Mouse (Mus musculus) right cerebral cortex, adult 2 months (tissue): ENCODE measurements around the gene Lcn5.
"Not testable (repeated sequence)": the region's sequence is repeated elsewhere in the genome, so short reads cannot be mapped to it uniquely, and the experiment has no call there.

ENCODE experiments used
- DNase-seq, 2 experiments: peaks; one replicate each; pipeline ENCODE4 v3.0.0; 2021 to 2022; ENCODE audit warnings: low spot score in 2 of 2

Gene Lcn5

GRCm38 (mm10) chr2:25679559-25679958 is 21.8 kb downstream of the Lcn5 start:
- DNase-seq = no peak

GRCm38 (mm10) chr2:25682426-25682825 is 24.7 kb downstream of the Lcn5 start, which contains the start of gene Lcn10:
Lcn10 (plus strand) TSS chr2:25682726.
- DNase-seq = no peak

- no peak for DNase-seq
Observed at GRCm38 (mm10) chr2:25686941-25687340, 29.2 kb downstream of the Lcn5 start.

GRCm38 (mm10) chr2:25694605-25695004 is 36.9 kb downstream of the Lcn5 start:
- peak; percentile 52 to 67 for DNase-seq

GRCm38 (mm10) chr2:25696951-25697350 is 39.2 kb downstream of the Lcn5 start:
- no peak for DNase-seq

DNA sequence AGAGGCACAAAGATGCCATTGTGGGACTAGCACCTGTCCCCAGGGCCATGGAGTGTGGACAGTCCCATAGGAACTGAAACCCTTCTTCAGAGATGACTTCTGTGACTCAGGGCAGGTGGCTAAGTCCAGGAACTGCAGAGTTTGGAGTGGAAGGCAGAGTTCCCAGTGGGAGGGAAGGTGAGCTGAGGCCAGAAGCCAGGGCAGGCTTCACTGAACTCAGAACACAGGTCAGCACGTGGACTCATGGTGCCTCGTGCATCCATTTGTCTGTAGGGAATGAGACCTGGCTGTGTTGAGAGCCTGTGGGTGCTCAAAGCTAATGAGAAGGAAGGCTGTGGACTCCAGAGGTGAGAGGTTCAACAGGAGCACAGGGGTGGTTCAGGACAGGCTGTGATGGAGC is 40.9 kb downstream of the Lcn5 start:
- no peak for DNase-seq

GRCm38 (mm10) chr2:25699743-25700142 is 42.0 kb downstream of the Lcn5 start, which contains the start of gene Obp2a:
Obp2a (plus strand) TSS chr2:25700043.
- not testable (repeated sequence) for DNase-seq

DNA sequence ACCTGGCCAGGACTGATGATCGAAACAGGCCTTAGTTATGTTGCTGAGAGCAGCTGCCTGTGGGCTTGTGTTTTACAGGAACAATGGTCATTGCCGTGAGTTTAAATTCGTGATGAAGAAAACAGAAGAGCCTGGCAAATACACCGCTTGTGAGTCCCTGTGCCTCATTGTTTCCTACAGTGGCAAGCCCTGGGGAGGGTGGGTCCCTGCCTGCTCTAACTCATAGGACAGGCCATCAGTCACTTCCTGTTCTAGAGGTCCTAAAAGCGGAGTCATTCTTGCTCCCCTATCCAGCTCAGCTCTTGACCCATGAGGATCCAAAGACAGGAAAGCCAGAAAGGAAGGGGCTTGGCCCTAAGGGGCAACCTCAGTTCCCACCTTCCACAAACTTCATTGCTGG is 43.2 kb downstream of the Lcn5 start:
- DNase-seq = no peak

DNA sequence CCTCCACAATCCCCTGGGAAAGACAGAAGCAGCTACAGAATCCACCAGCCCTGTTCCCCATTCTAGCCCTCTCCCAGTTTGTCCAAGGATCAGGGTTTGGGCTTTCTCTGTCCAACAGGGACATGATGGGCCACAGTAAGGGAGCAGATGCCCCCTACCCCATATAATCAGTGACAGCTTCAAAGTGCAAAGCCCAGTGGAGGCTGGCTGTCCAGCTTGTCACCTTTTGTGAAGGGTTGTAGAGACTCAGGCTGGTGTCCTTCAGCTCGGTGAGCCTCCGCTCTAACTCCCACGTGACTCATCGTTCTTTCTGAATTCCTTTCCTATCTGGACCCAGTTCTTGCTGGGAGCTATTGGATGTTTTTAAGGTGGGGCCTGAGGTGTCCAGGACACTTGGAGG is 46.0 kb downstream of the Lcn5 start:
- no peak for DNase-seq

DNA sequence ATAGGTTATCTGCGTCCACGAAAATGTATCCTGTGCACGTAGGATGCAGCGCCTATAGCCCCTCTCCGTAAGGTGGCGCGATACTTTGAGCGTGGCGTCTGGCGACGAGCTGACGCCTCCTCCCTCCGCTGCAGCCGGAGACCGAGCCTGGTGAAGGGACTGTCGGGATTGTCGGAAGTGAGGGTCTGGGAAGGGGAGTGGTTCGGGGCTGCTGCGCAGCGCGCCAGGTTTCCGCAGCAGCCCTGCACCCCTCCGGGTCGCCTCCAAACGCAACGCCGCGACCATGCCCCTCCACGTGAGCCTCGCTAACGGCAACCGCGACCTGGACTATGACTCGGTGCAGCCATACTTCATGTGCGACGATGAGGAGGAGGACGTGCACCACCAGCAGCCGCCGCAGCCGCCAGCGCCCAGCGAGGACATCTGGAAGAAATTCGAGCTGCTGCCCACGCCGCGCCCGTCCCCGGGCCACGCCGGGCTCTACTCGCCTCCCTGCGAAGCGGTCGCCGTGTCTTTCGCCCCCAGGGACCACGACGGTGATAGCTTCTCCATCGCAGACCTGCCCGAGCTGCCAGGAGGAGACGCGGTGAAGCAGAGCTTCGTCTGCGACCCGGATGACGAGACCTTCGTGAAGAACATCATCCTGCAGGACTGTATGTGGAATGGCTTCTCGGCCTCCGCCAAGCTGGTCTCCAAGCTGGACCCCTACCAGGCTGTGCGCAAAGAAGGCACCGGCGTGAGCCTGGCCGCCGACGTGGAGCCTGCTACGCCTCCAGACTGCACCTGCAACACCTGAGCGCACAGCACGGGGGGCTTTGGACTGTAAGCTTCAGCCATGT is 49.1 kb downstream of the Lcn5 start, which contains the start of gene Bmyc:
Gene Bmyc (plus strand): TSS at position 97 of the 839 bp plus-strand sequence.
- peak; percentile 88 to 89 for DNase-seq

GRCm38 (mm10) chr2:25708121-25708520 is 50.4 kb downstream of the Lcn5 start:
- DNase-seq = peak; percentile 41 to 57

DNA sequence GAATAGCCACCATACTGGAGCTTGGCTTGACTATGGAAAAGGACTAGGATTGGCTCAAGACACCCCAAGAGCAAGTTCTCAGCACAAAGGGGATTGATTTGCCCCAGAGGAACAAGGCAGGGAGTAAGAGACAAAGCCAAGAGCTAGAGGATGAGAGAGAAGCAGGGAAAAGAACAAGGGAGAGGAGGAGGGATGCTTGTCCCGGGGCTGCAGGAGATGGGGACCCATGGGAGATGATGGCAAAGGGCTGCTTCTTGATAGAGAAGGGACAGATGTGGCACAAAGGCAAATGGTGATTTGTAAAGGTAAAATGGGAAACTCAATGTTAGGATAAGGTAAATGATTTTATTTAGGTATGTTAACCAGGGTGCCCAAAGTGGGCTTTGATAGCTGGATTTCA is 51.3 kb downstream of the Lcn5 start:
- not testable (repeated sequence) for DNase-seq

DNA sequence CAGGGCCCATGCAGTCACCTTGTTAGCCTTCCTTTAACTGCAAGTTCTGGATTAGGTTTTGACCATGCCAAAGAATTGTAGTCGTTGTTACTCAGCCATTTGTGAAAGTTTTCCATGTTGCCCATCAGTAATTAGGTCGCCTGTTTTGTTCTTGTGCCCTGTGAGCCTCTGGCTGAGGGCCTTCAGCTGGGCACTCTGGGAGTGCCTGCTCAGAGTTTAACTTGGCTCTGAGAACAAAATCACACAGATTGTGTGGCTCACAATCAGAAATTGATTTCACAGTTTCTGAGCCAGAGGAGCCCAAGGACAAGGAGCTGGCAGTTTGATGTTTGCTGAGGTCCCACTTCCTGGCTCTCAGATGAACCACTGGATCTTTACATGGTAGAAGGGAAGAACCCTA is 52.0 kb downstream of the Lcn5 start:
- DNase-seq = not testable (repeated sequence)
